Mouse (Mus musculus): ENCODE results near the gene Cct5.

DNA sequence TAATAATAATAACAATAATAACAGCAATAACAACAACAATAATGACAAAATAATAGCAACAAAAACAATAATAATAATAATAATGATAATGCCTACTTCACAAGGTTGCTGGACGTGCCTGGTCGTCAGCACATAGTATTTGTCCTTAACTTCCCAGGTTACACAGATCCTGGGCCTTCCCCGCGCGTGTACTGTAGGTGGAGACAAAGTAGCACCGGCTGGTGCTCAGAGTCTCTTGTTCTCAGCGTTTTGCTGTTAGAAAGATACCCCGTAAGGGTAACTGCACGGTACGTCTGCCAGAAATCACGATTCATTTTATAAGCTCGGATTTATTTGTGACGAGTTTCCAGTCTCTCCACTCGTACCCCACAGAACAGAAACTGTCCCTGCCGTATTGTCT lies 822 bp upstream of the Cct5 start:
- TF ChIP-seq POLR2A (IDR thresholded peaks at IDR 0.05; ENCODE audit: borderline replicate concordance, control insufficient read depth, low read depth, low read length) (no peak), CTCF (IDR thresholded peaks at IDR 0.05; ENCODE audit: control insufficient read depth, insufficient read depth, low read length) (peak; percentile 45; the same call in 1 of the 2 replicates)
